16 mouse cellular contexts compared by ENCODE assay signal in genomic region chr16:24200200-24200599, GRCm38 (mm10).
DNase-seq lines count a peak whose midpoint lies in the region; ATAC-seq and TF ChIP-seq lines count a peak whose summit lies in the region.
"Had no signal": no experiment of that assay in that cellular context is flagged by ENCODE, and none has a peak within 500 bp of the region (broad histone marks: within the 10 kb centered on the region; RNA-seq: fewer than 3 reads in every experiment).

No protein-coding gene starts in this region.

- H3K79me2 ChIP-seq in liver, adult 2 months (ENCODE audit: control insufficient read depth, insufficient read depth, low read length): no peaks in the 10 kb centered on the region
- H3K79me2 ChIP-seq in myocyte (ENCODE audit: control insufficient read depth, insufficient read depth): no peaks in the 10 kb centered on the region

- no peaks in the 10 kb centered on the region for H3K36me3 ChIP-seq in liver, adult 2 months (ENCODE audit: control insufficient read depth, insufficient read depth, low read length)
- H3K36me3 ChIP-seq in liver, embryonic 11.5 days (ENCODE audit: control insufficient read depth, insufficient read depth, low read length): no peaks in the 10 kb centered on the region
- H3K36me3 ChIP-seq in intestine, postnatal 0 days (ENCODE audit: control insufficient read depth, insufficient read depth): no peaks in the 10 kb centered on the region
- no peaks in the 10 kb centered on the region for H3K36me3 ChIP-seq in myocyte (ENCODE audit: control insufficient read depth, insufficient read depth)
- H3K36me3 ChIP-seq: forebrain, embryonic 15.5 days; heart, embryonic 12.5 days; midbrain, embryonic 12.5 days had no signal

- no peak overlapping the region for H3K4me2 ChIP-seq in liver, embryonic 11.5 days
- H3K4me2 ChIP-seq in intestine, postnatal 0 days (replicated peaks; ENCODE audit: low read depth): peak overlapping the region; percentile 32
- H3K4me2 ChIP-seq in myocyte (ENCODE audit: low read depth): no peak overlapping the region
- H3K4me2 ChIP-seq: forebrain, embryonic 15.5 days; heart, embryonic 12.5 days; midbrain, embryonic 12.5 days had no signal

- no peak overlapping the region for H3ac ChIP-seq in myocyte (ENCODE audit: control insufficient read depth, insufficient read length)

- ATAC-seq in liver, embryonic 11.5 days (replicated peaks; ENCODE audit: low FRiP score): no peak
- ATAC-seq in intestine, postnatal 0 days: peak; percentile 93
- ATAC-seq: forebrain, embryonic 15.5 days; hindbrain, postnatal 0 days had no signal

- no peak for TF ChIP-seq CTCF in liver, adult 2 months (IDR thresholded peaks at IDR 0.05; ENCODE audit: low read depth, low read length)
- no peak for TF ChIP-seq CTCF in intestine, postnatal 0 days (IDR thresholded peaks at IDR 0.05; ENCODE audit: low read depth)

- H3K9ac ChIP-seq in liver, adult 2 months (ENCODE audit: low read depth, low read length): no peak overlapping the region
- no peak overlapping the region for H3K9ac ChIP-seq in liver, embryonic 11.5 days (ENCODE audit: low read depth, low read length)
- no peak overlapping the region for H3K9ac ChIP-seq in intestine, postnatal 0 days (ENCODE audit: low read depth, low read length)
- H3K9ac ChIP-seq: forebrain, embryonic 15.5 days; heart, embryonic 12.5 days; midbrain, embryonic 12.5 days had no signal

- no peaks in the 10 kb centered on the region for H3K9me3 ChIP-seq in liver, embryonic 11.5 days (ENCODE audit: control insufficient read depth, low read length)
- no peaks in the 10 kb centered on the region for H3K9me3 ChIP-seq in intestine, postnatal 0 days (ENCODE audit: control insufficient read depth)
- H3K9me3 ChIP-seq: forebrain, embryonic 15.5 days; heart, embryonic 12.5 days; midbrain, embryonic 12.5 days had no signal

- no peak for DNase-seq in liver, adult 2 months (ENCODE audit: extremely low read depth, low read depth, low spot score)
- no peak for DNase-seq in liver, embryonic 11.5 days (ENCODE audit: low spot score)
- DNase-seq in thymus, postnatal 36 days: peak; percentile 67 to 83
- DNase-seq in right cerebral cortex, postnatal 36 days (ENCODE audit: low spot score in 2 of 2): no peak
- DNase-seq in lung, postnatal 10 days: no peak
- DNase-seq in urinary bladder, postnatal 36 days (ENCODE audit: low spot score in 2 of 2): no peak
- DNase-seq: cerebellum, adult 18-20 months; kidney, adult 8-10 months; kidney, postnatal 25 days had no signal

- H3K4me3 ChIP-seq in liver, adult 2 months (ENCODE audit: insufficient read depth, low read depth, low read length): no peak overlapping the region
- H3K4me3 ChIP-seq in liver, embryonic 11.5 days (ENCODE audit: low read depth, low read length): no peak overlapping the region
- H3K4me3 ChIP-seq in intestine, postnatal 0 days (ENCODE audit: low read depth, low read length): no peak overlapping the region
- H3K4me3 ChIP-seq in myocyte: no peak overlapping the region
- H3K4me3 ChIP-seq: erythroblast, embryonic 14.5 days; forebrain, embryonic 15.5 days; heart, embryonic 12.5 days; midbrain, embryonic 12.5 days had no signal

- H3K27ac ChIP-seq in liver, adult 2 months (replicated peaks; ENCODE audit: insufficient read depth, low read depth, low read length): peak overlapping the region; percentile 81
- H3K27ac ChIP-seq in liver, embryonic 11.5 days (ENCODE audit: low read depth, low read length): no peak overlapping the region
- H3K27ac ChIP-seq in intestine, postnatal 0 days (ENCODE audit: low read depth, low read length): peak overlapping the region; percentile 91
- H3K27ac ChIP-seq: forebrain, embryonic 15.5 days; hindbrain, postnatal 0 days; midbrain, embryonic 12.5 days had no signal

- peaks cover 10% of the 10 kb centered on the region for H3K4me1 ChIP-seq in liver, adult 2 months (ENCODE audit: control insufficient read depth, insufficient read depth, low read length)
- 0 out of 2 replicates have a peak, but pooled peaks cover 7% of the 10 kb centered on the region for H3K4me1 ChIP-seq in liver, embryonic 11.5 days (replicated peaks; ENCODE audit: control insufficient read depth, insufficient read depth, low read length)
- H3K4me1 ChIP-seq in intestine, postnatal 0 days (replicated peaks; ENCODE audit: control insufficient read depth, insufficient read depth, low read length): no peaks in the 10 kb centered on the region
- H3K4me1 ChIP-seq: forebrain, embryonic 15.5 days; midbrain, embryonic 12.5 days had no signal

- TF ChIP-seq POLR2A in liver, adult 2 months (IDR thresholded peaks at IDR 0.05; ENCODE audit: extremely low read depth, insufficient read depth, low read length): no peak
- TF ChIP-seq POLR2A in myocyte (IDR thresholded peaks at IDR 0.05; ENCODE audit: insufficient read length, low read depth): no peak

- H3K27me3 ChIP-seq in liver, adult 2 months (ENCODE audit: control insufficient read depth, insufficient read depth, low read length): no peaks in the 10 kb centered on the region
- no peaks in the 10 kb centered on the region for H3K27me3 ChIP-seq in liver, embryonic 11.5 days (replicated peaks; ENCODE audit: control insufficient read depth, insufficient read depth, low read length)
- no peaks in the 10 kb centered on the region for H3K27me3 ChIP-seq in intestine, postnatal 0 days (replicated peaks; ENCODE audit: control insufficient read depth, insufficient read depth, low read length)
- H3K27me3 ChIP-seq in myocyte (ENCODE audit: control insufficient read depth, insufficient read depth, insufficient read length): no peaks in the 10 kb centered on the region
- H3K27me3 ChIP-seq: forebrain, embryonic 15.5 days; heart, embryonic 12.5 days; midbrain, embryonic 12.5 days had no signal

- 49% methylated on average over 5 of the region's 5 CpGs for WGBS in liver, adult 2 months
- WGBS in liver, embryonic 11.5 days: 84% methylated on average over 5 of the region's 5 CpGs
- 41% methylated on average over 5 of the region's 5 CpGs for WGBS in intestine, postnatal 0 days

TF ChIP-seq in myocyte, 11 proteins besides CTCF, POLR2A, EP300 and RAD21:
- TF ChIP-seq TCF12 (IDR thresholded peaks at IDR 0.05; ENCODE audit: insufficient read depth, poor library complexity, severe bottlenecking): peak; percentile 27
- TF ChIP-seq CEBPB (IDR thresholded peaks at IDR 0.05; ENCODE audit: insufficient read depth, poor library complexity, severe bottlenecking): no peak
- TF ChIP-seq MAX (IDR thresholded peaks at IDR 0.05; ENCODE audit: low read depth): no peak
- no peak for TF ChIP-seq REST (IDR thresholded peaks at IDR 0.05; ENCODE audit: insufficient read depth, insufficient read length)
- no peak for TF ChIP-seq POLR2AphosphoS2 (IDR thresholded peaks at IDR 0.05; ENCODE audit: insufficient read length, low read depth)
- peak; percentile 60 for TF ChIP-seq TCF3 (IDR thresholded peaks at IDR 0.05; ENCODE audit: insufficient read length, low read depth)
- TF ChIP-seq E2F4 (IDR thresholded peaks at IDR 0.05; ENCODE audit: insufficient read depth): no peak
- TF ChIP-seq USF1 (IDR thresholded peaks at IDR 0.05; ENCODE audit: low read depth): no peak
- TF ChIP-seq MYOD1 (IDR thresholded peaks at IDR 0.05; ENCODE audit: control insufficient read depth in 1 of 3, insufficient read length in 2 of 3, low read depth in 2 of 3): peak in 2 of 3 experiments; percentile 91 to 95
- peak; percentile 58 to 95 (median 86) for TF ChIP-seq MYOG (IDR thresholded peaks at IDR 0.05; ENCODE audit: control insufficient read depth in 1 of 3, insufficient read depth in 1 of 3, insufficient read length in 2 of 3, low read depth in 2 of 3)
- no peak for TF ChIP-seq SRF (IDR thresholded peaks at IDR 0.05; ENCODE audit: control insufficient read depth, insufficient read length, low read depth)

Comparison
In these comparisons a context has a peak if more than half of its experiments do, and no peak if none do; other contexts are left out.
1. DNase-seq: peak in thymus, postnatal 36 days (2 of 2); none in liver, adult 2 months (single experiment), liver, embryonic 11.5 days (single experiment), right cerebral cortex, postnatal 36 days (0 of 2), lung, postnatal 10 days (single experiment) and urinary bladder, postnatal 36 days (0 of 2).